Mouse (Mus musculus): ENCODE results near the gene Nek11.

Nek11 gene

DNA sequence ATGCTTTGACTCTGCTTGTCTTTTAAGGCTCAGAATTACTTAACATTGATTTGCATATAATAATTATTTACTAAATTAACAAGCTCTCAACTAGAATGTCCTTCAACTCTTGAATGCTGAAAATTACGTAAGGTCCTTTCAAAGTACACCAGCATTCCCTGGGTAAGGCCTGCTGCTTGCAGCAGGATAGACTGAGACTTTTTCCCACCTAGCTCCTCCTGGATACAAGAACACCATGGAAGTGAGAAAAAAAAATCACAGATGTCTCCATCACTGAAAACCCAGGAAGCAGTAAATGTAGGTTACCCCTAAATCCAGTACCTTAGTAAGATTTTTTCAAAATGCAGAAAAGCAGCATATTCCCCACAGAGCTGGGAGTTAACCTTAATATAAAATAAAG is 82.6 kb downstream of the Nek11 start:
- DNase-seq (ENCODE audit: low spot score), result no peak

DNA sequence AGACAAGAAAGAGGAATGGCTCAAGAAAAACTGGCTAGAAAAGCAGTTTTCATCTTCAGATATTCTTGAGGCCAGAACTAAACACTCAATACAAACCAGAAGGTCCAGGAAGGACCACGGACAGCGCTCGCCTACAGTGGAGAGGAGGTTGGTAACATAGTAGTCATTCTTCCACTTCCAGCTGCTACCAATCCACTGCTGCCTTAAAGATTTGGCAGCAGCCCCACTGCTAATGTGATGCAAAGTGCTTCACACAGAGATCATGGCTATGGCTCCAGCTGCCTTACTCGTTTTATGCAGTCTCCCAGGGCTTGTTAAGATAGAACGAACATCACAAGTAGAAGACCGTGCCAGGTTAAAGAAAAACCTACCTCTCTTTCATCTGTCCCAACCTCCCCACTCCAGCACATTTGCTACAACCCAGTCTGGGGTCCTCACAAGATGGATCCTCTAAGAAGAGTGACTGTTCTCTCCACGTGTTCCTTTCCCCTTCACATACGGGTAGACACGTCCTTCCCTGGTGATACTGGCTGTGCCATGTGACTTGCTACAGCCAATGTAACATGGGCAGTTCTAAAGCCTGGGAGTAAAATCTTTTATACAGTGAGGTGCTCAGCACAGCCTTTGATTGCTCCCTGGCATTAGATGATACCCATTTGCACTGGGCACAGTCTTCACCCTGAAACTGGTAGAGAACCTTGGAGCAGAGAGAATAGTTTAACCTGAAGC is 85.6 kb downstream of the Nek11 start:
- no peak for DNase-seq (ENCODE audit: low spot score)

DNA sequence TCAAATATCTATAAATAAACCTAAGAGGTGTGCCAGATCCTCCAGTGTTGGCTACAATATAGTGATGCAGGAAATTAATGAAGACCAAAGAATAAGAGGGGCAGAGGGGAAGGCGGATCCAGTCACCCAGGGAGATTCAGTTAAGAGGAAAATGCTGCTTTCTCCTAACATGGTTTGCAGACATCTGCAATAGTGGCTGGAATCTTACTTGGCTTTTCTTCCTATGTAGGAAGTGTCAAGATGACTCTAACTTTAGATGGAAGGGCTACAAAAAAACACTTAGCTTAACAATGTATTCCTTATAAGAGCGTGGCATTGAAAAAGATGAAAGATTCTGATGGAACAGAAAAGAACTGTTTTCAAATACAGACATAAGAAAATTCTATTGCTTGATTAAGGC is 89.3 kb downstream of the Nek11 start:
- no peak for DNase-seq (ENCODE audit: low spot score)

DNA sequence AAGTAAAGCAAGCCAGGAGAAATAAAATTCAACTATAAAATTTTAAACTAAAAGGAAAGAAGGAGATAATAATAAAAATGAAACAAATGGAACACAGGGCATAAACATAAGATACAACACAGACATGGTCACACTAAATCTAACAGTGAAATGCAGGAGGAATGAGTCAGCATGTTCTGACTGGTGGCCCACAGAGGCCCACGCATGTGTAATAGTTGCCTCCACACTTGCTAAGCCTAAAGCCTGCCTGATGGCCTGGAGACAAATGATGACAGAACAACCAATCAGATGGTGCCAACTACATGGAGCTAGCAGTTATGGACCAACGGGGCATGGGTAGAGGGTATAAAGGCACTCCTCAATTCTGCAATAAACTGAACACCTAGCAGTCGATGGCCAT is 93.1 kb downstream of the Nek11 start:
- DNase-seq (ENCODE audit: low spot score), result no peak

DNA sequence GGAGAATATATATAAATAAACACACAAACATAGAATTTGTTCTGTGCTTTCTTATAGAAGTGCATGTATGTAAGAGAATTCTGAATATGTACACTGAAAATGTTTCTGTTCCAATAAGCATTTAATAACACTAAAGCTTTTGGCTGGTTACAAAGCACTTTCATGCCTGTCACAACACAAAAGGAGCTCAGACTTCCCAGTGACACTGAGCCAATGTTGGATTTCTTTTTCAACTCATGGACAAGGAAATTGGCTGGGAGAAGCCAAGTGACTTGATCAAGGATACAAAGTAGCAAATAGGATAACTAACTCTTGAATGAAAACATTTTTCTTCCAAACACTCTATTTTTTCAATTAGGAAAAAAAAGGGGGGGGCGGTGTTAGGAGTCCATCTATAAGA is 93.9 kb downstream of the Nek11 start:
- no peak for DNase-seq (ENCODE audit: low spot score)

DNA sequence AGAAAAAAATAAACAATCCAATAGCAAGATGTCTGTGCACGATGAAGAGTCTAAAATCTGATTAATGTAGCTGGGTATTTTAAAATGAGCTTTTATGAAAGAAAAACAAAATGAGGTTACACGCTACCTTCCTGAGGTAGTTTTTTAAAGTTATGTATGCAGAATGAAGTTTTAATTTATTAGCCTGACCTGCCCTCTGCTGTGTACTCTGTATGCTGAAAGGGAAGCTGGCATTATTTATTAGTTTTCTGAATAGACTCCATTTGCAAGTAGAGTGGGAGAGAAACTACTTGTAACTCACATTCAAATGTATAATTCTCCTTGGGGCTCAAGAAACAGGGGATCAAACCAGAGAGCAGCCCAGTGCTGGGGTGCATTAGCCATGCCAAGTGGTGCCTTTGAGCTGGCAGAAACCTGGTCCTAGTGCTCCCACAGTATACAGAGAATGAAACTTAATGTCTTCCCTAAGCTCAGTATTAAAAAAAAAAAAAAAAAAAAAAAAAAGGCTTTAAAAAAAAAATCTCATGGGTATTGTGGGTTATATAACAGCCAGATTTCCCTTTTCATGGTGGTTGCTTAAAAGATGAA is 94.5 kb downstream of the Nek11 start:
- DNase-seq (ENCODE audit: low spot score), result no peak

DNA sequence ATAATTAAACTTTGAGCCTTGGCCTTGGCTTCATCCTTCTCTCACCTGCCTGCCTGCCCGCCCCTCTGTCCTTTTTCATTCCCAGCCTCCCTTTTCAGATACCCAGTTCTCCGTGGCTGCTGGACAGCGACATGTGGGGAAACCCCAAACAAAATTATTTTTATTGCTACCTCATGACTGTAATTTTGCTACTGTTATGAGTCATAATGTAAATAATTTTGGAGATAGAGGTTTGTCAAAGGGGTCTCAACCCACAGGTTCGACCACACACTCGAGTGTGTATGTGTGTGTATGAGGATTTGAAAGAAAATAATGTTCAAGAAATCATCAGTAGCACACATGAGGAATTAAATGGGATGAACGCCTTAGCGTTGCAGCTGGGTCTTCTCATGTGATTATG is 110.7 kb downstream of the Nek11 start:
- no peak for DNase-seq (ENCODE audit: low spot score)

DNA sequence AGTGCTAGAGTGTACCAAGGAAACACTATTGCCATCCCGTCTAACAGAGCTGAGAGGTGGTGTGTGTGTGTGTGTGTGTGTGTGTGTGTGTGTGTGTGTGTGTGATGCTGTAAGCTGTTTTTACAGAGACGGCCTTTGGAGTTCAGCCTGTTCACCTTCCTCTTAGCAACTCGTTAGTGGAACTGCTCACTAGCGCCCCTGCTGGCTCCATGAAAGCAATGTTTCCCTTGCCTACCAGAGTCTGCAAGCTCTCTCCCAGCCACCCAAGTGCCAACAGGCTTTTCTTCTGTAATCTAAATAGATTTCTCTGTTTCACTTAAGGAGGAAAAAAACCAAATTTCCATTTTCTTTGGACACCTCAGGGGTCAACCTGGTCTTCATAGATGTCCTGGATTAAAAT is 112.6 kb downstream of the Nek11 start:
- DNase-seq (ENCODE audit: low spot score), result no peak

DNA sequence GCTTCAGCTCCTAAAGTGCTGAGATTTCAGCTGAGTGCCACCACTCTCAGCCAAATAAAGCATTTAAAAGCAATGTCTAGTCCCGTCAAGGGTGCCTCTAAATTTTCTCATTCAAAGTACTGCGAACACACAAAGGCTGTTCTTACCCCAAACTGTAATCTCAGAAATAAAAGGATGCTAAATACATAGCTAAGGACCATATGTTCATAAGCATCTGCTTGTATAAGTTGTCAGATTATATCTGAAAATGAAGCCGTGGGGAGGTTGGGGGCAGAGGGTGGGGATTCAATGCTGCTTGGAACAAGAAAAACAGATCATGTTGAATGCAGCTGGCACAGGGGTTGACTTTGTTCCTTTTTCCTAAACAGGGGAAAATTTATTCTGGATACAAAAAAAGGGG is 120.4 kb downstream of the Nek11 start:
- DNase-seq (ENCODE audit: low spot score), result no peak

DNA sequence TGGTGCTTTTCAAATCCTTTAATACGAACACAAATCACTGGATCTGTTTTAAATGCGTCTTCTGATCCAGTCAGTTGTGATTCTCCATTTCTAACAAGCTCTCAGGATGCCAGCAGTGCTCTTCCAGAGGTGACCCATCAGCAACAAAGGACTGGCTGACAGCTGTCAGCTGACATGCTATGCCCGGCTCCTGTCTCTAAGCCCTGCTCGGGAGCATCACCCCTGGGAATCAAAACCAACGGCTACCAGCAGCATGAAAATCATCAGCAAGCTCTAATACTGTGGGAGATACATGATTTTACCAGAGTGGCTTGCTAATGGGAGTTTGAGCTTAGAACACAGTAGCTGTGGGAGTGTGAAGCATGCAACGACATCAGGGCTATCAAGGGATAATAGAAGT is 121.0 kb downstream of the Nek11 start:
- DNase-seq (ENCODE audit: low spot score), result no peak

DNA sequence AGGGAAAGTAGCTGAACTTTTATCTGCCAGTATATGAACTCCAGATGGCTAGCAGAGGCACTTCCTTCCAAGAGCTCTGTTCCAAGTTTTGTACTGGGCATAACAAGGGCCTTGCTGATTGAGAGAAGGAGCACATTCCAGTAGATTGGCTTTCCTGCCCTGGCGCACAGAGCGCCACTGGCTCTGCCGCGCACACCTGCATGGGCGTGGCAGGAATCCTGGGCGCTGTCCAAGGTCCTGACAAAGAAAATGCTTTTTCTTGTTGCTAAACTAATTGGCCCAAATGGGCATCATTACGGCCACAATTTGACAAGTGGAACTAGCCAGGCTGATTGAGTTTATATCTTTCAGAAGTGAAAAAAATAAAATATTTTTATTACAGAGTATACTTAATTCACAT is 123.1 kb downstream of the Nek11 start:
- DNase-seq (ENCODE audit: low spot score), result no peak

DNA sequence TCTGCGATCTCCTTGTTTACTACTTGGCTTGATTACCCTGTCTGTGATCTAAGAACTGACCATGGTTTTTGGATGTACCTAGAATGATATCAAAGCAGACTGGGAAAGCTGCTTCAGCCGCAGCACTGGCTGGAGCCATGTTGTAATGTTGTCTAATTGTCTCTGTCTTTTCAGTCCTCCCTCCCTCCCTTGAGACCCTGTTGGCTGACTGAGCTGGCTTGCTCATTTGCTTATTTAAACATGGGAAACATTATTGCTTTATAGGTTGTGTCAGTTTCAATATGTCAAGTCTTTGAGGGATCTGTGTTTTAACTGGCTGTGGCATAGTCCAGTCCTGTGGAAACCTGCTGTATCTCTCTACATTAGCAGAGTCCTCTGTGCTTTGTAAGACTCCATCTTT is 132.2 kb downstream of the Nek11 start:
- no peak for DNase-seq (ENCODE audit: low spot score)

DNA sequence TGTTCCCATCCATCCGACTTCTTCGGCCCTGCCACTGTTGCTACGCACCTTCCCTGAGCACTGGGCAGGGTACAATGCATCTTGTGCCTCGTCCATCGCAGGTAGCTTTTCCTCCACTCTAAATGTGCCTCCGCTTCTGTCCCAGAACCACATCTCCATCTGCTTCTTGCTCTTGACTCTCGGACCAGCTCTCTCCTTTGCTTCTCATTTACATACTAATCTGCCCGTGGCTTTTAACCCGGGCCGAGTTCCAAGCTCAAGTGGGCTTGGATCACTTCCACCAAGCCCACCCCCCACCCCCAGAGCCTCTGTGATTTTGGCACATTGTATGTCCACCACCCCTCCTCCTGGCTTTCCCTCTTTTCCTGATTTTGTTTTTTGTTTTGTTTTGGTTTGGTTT is 137.7 kb downstream of the Nek11 start:
- no peak for DNase-seq (ENCODE audit: low spot score)

DNA sequence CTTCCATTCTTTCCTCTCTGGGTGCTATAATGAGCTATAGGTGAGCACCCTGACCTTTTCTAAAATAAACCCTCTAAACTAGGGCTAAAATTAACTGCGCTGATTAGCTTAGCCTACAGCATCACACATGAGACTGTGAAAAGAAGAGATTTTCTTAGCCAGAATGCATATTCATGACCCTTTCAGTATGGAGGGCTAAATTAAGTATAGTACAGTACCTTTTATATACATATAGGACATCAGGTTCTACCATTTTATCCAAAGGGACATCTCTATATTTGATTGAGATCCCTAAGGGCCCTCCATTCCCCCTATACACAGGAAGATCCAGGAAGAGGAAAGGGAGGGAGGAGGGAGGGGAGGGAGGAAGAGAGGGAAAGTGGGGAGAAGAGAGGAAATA is 141.2 kb downstream of the Nek11 start:
- no peak for DNase-seq (ENCODE audit: low spot score)

DNA sequence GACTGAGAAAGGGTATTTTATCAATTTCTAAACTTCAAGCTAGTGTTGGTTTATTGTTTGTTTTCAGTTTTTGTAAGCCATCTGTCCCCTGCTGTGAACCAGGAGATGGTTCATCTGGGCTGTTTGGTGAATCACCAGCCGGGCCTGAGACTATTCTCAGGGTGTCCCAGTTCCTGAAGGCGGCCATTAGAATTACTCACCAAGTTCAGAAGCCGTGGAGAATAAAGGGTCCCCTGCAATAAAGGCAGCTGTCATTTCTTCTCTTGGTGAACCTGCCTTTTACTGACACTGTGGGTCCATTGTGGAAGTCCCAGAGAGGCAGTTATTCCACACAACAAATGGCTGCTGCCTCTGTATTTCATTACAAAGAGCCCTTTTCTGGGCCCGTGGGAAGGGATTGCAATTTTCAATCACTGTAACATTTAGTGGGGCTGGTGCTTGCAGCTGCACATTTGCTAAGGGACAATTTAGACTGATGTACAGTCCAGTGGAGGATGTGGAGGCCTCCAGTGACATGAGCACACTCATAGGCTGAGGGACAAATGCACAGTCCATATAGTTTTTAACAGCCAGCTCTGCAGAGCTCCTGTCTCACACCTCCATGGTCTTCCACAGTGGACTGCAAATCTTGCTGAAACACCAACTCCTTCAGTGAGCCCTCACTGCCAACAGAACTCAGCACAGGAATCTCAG is 142.8 kb downstream of the Nek11 start:
- no peak for DNase-seq (ENCODE audit: low spot score)

DNA sequence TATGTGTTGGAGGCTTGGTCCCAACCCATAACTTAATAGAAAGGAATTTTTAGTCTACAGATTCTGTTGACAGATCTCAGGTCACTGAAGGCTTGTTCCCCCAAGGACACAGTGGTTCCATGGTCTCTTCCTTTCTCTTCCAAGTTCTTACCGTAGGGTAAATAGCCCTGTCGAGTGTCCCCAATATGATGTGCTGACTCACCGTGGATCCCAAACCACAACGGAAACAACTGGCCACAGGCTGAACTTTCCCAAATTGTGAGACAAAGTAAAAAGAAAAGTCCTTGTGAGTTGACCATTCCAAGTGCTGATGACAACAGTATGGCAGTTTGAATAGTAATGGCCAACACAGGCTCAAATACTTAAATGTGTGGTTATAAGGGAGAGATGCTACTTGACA is 144.1 kb downstream of the Nek11 start:
- DNase-seq (ENCODE audit: low spot score), result no peak

DNA sequence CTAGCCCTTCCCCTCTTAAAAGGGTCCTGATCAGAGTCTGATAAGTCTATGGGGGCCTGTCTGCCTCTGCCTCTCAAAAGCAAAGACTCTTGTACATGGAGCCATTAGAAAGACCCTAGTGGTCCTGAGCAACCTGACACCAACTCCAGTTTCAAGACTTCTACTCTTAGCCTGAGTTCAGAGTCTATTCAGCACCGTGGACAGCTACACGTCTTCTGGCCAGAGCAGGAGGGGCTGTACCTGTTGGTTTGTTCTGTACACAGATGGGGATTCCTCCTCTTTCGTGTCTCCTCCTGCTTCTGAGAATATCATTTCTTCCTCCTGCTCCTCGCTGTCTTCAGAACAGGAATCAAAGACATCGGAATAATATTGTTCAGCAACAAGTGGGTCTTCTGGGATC is 151.3 kb downstream of the Nek11 start:
- no peak for DNase-seq (ENCODE audit: low spot score)

DNA sequence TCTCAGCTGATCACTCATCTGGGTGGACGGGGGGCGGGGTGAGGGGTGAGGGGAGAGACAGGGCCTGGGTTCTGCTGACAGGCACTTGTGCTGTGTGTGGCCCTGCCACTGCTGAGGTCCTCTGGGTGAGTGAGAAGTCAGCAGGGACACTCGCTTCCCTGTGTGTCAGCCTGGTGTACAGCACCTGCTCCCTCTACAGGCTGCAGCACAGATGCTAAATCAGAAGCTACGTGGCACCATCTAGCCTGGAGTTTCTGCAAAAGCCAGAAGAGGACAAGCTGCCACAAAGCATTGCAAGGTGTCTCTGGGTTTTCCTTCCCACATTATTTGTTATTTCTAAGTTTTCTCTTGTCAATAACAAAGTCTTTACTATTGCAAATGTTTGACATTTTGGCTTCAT is 180.9 kb downstream of the Nek11 start:
- DNase-seq (ENCODE audit: low spot score), result no peak

DNA sequence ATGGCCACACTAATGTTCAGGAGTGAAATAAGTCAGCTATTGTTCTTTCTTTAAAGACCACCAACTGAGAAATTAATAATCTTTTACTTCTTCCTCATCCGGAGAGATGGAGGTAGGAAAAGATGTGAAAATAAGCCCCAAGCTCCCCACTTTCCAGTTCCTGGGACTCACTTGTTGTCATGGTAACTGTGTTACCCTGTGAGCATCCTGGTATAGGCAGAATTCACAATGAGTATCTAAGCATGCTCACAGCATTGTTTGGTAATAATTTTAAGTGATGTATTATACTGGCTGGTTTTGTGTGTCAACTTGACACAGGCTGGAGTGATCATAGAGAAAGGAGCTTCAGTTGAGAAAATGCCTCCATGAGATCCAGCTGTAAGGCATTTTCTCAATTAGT is 195.0 kb downstream of the Nek11 start:
- DNase-seq (ENCODE audit: low spot score), result no peak

DNA sequence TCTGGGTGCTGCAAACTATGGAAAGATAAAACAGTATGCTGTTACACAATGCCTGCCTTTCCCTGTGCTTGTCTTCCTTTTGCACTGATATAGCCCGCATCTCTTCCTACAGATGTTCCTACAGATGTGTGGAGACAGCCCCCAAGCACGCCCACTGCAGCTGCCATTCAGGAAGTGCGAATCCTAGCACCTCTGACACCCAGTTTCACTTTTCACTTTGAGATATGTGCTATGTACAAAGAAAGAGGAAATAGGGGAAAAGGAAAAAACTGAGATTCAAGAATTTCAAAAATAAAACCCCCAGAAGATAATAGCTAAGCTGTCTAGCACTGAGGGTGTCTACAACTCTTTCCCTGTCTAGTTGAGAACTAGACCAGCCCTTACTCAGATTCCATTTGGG is 208.6 kb downstream of the Nek11 start:
- DNase-seq (ENCODE audit: low spot score), result no peak

DNA sequence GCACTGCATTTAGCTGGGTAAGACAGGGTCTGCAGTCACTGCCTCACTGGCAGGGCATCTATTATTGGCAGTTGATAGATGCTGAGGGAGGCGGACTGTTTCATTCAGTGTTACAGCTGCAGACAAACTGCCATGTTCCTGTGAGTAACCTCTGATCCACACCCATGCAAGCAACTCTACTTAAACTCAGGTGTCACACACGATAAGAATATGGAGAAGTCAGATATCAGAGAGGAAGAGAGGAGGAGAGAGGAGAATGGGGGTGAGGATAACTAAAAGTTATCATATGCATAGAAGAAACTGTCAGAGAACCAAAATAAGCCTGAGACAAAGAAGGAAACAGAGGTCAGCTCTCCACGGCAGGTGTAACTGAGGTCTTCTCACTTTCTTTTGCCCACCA is 212.9 kb downstream of the Nek11 start:
- no peak for DNase-seq (ENCODE audit: low spot score)

DNA sequence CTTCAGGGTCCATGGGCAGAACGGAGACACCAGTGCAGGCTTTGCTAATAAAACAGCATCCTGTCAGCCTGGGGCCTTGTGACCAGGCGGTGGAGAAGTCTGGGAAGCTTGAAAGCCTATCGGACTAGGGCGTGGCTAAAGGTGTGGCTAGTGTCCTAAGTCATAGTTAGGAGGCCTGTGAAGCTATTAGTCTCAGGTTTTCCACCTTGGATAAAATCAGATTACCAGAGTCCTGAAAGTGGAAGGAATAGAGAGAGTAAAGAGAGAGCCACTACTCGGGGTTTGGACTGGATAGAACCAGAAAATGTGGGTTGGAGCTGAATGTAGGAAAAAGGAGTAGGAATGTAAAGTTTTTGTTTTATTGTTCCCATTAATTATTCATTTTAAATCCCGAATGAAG is 250.3 kb downstream of the Nek11 start, which contains the start of gene 1700080E11Rik:
1700080E11Rik (minus strand) TSS at position 101 of the 400 bp plus-strand sequence.
- no peak for DNase-seq (ENCODE audit: low spot score)

DNA sequence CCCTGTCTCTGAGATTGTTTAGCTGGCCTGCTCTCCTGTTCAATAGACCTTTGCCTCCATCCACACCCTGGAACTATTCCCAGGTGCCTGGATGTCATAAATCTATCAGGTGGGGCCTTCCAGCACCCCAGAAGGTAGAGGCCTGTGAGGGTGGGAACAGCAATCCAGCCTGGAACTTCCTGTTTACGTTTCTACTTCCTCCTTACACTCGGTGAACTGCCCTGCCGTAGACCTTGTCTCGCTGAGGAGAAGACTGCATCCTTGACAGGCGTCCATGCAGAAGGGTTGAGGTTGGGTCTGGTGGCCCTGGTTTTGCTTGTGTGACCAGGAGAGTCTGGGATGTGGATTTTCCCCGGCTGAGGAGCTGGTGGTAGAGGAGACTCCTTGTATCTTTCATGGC is 256.1 kb downstream of the Nek11 start:
- DNase-seq (ENCODE audit: low spot score), result no peak

DNA sequence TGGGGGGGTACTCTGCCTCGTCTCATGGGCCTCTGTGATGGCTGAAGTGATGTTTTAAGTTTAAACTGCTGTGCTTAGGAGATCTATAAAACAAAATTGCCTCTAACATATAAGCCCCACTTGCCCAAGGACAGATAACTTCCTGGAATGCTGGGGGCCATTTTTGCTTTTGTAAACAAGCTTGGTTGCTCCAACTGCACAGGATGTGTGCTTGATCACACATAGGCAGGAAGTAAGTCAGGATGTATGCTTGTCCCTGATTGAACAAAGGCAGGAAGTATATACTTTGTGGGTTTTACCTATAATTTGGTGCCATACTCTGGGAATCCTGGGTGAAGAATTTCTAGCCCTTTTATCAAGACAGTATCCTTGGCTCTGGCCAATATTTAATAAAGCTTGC is 258.9 kb downstream of the Nek11 start:
- no peak for DNase-seq (ENCODE audit: low spot score)

All from urinary bladder, postnatal 10 days (tissue).